Mouse (Mus musculus): ENCODE data around the gene Nipal1. TPM values are rescaled to one million over a fixed set of nuclear protein-coding genes. Genes with fewer than 3 reads are reported as not detected.

Nipal1 gene
- polyA plus RNA-seq, 1 experiment from 2014 or later, result 0.50 TPM

- 87% methylated on average over 9 of the region's 9 CpGs for WGBS
- no peaks in the 10 kb centered on the region for H3K9me3 ChIP-seq (ENCODE audit: control insufficient read depth, low read length)
- no peak overlapping the region for H3K4me3 ChIP-seq (ENCODE audit: low read depth, low read length)
- no peak overlapping the region for H3K4me2 ChIP-seq (ENCODE audit: low read depth, low read length)
- no peak for ATAC-seq (ENCODE audit: low read depth)
- H3K36me3 ChIP-seq (ENCODE audit: control insufficient read depth, insufficient read depth, low read length), result no peaks in the 10 kb centered on the region
- no peaks in the 10 kb centered on the region for H3K4me1 ChIP-seq (ENCODE audit: control insufficient read depth, insufficient read depth, low read length)
- no peak overlapping the region for H3K27ac ChIP-seq (ENCODE audit: low read depth, low read length)
- H3K27me3 ChIP-seq (ENCODE audit: control insufficient read depth, insufficient read depth, low read length), result no peaks in the 10 kb centered on the region
- no peak overlapping the region for H3K9ac ChIP-seq (replicated peaks; ENCODE audit: low read depth, low read length)
Measured at GRCm38 (mm10) chr5:72674994-72675542, 27.5 kb downstream of the Nipal1 start.

GRCm38 (mm10) chr5:72681451-72681850 is 33.9 kb downstream of the Nipal1 start:
- no peak for ATAC-seq (ENCODE audit: low read depth)
- Histone ChIP-seq H3K27ac (ENCODE audit: low read depth, low read length) (no peak overlapping the region), H3K4me2 (ENCODE audit: low read depth, low read length) (no peak overlapping the region), H3K4me3 (ENCODE audit: low read depth, low read length) (no peak overlapping the region), H3K4me1 (ENCODE audit: control insufficient read depth, insufficient read depth, low read length) (no peaks in the 10 kb centered on the region), H3K9me3 (ENCODE audit: control insufficient read depth, low read length) (no peaks in the 10 kb centered on the region), H3K36me3 (ENCODE audit: control insufficient read depth, insufficient read depth, low read length) (no peaks in the 10 kb centered on the region), H3K27me3 (ENCODE audit: control insufficient read depth, insufficient read depth, low read length) (no peaks in the 10 kb centered on the region), H3K9ac (replicated peaks; ENCODE audit: low read depth, low read length) (no peak overlapping the region)
- WGBS, result 89% methylated on average over 6 of the region's 6 CpGs

GRCm38 (mm10) chr5:72689556-72689955 is 42.0 kb downstream of the Nipal1 start:
- H3K4me1 ChIP-seq (ENCODE audit: control insufficient read depth, insufficient read depth, low read length), result no peaks in the 10 kb centered on the region
- no peaks in the 10 kb centered on the region for H3K27me3 ChIP-seq (ENCODE audit: control insufficient read depth, insufficient read depth, low read length)
- WGBS, result 92% methylated on average over 7 of the region's 7 CpGs
- no peak overlapping the region for H3K27ac ChIP-seq (ENCODE audit: low read depth, low read length)
- no peak for ATAC-seq (ENCODE audit: low read depth)
- no peak overlapping the region for H3K4me3 ChIP-seq (ENCODE audit: low read depth, low read length)
- H3K9ac ChIP-seq (replicated peaks; ENCODE audit: low read depth, low read length), result no peak overlapping the region
- no peaks in the 10 kb centered on the region for H3K36me3 ChIP-seq (ENCODE audit: control insufficient read depth, insufficient read depth, low read length)
- no peak overlapping the region for H3K4me2 ChIP-seq (ENCODE audit: low read depth, low read length)
- H3K9me3 ChIP-seq (ENCODE audit: control insufficient read depth, low read length), result no peaks in the 10 kb centered on the region

- no peaks in the 10 kb centered on the region for H3K9me3 ChIP-seq (ENCODE audit: control insufficient read depth, low read length)
- WGBS, result 78% methylated on average over 5 of the region's 5 CpGs
- ATAC-seq (ENCODE audit: low read depth), result no peak
Measured at GRCm38 (mm10) chr5:72690516-72690915, 42.9 kb downstream of the Nipal1 start.

GRCm38 (mm10) chr5:72694684-72695083 is 47.1 kb downstream of the Nipal1 start:
- no peaks in the 10 kb centered on the region for H3K27me3 ChIP-seq (ENCODE audit: control insufficient read depth, insufficient read depth, low read length)
- no peak for ATAC-seq (ENCODE audit: low read depth)
- H3K4me3 ChIP-seq (ENCODE audit: low read depth, low read length), result no peak overlapping the region
- H3K9me3 ChIP-seq (ENCODE audit: control insufficient read depth, low read length), result no peaks in the 10 kb centered on the region
- WGBS, result 79% methylated on average over 2 of the region's 2 CpGs
- H3K4me1 ChIP-seq (ENCODE audit: control insufficient read depth, insufficient read depth, low read length), result no peaks in the 10 kb centered on the region
- no peak overlapping the region for H3K27ac ChIP-seq (ENCODE audit: low read depth, low read length)
- no peak overlapping the region for H3K4me2 ChIP-seq (ENCODE audit: low read depth, low read length)
- H3K9ac ChIP-seq (replicated peaks; ENCODE audit: low read depth, low read length), result no peak overlapping the region
- H3K36me3 ChIP-seq (ENCODE audit: control insufficient read depth, insufficient read depth, low read length), result no peaks in the 10 kb centered on the region

More at GRCm38 (mm10) chr5:72690516-72690915, 42.9 kb downstream of the Nipal1 start:
- Histone ChIP-seq H3K27me3 (ENCODE audit: control insufficient read depth, insufficient read depth, low read length) (no peaks in the 10 kb centered on the region), H3K4me2 (ENCODE audit: low read depth, low read length) (no peak overlapping the region), H3K4me1 (ENCODE audit: control insufficient read depth, insufficient read depth, low read length) (no peaks in the 10 kb centered on the region), H3K36me3 (ENCODE audit: control insufficient read depth, insufficient read depth, low read length) (no peaks in the 10 kb centered on the region), H3K27ac (ENCODE audit: low read depth, low read length) (no peak overlapping the region), H3K9ac (replicated peaks; ENCODE audit: low read depth, low read length) (no peak overlapping the region), H3K4me3 (ENCODE audit: low read depth, low read length) (no peak overlapping the region)

GRCm38 (mm10) chr5:72696491-72696890 is 48.9 kb downstream of the Nipal1 start:
- Histone ChIP-seq H3K9ac (replicated peaks; ENCODE audit: low read depth, low read length) (no peak overlapping the region), H3K4me1 (ENCODE audit: control insufficient read depth, insufficient read depth, low read length) (no peaks in the 10 kb centered on the region), H3K27me3 (ENCODE audit: control insufficient read depth, insufficient read depth, low read length) (no peaks in the 10 kb centered on the region), H3K4me2 (ENCODE audit: low read depth, low read length) (no peak overlapping the region), H3K36me3 (ENCODE audit: control insufficient read depth, insufficient read depth, low read length) (no peaks in the 10 kb centered on the region), H3K9me3 (ENCODE audit: control insufficient read depth, low read length) (no peaks in the 10 kb centered on the region), H3K4me3 (ENCODE audit: low read depth, low read length) (no peak overlapping the region), H3K27ac (ENCODE audit: low read depth, low read length) (no peak overlapping the region)
- ATAC-seq (ENCODE audit: low read depth), result peak; percentile 34; the same call in 1 of the 2 replicates
- WGBS, result 54% methylated on average over 13 of the region's 13 CpGs

- Histone ChIP-seq H3K27me3 (ENCODE audit: control insufficient read depth, insufficient read depth, low read length) (no peaks in the 10 kb centered on the region), H3K9me3 (ENCODE audit: control insufficient read depth, low read length) (no peaks in the 10 kb centered on the region), H3K4me3 (ENCODE audit: low read depth, low read length) (no peak overlapping the region), H3K4me1 (ENCODE audit: control insufficient read depth, insufficient read depth, low read length) (no peaks in the 10 kb centered on the region), H3K36me3 (ENCODE audit: control insufficient read depth, insufficient read depth, low read length) (no peaks in the 10 kb centered on the region), H3K9ac (replicated peaks; ENCODE audit: low read depth, low read length) (no peak overlapping the region), H3K27ac (ENCODE audit: low read depth, low read length) (no peak overlapping the region), H3K4me2 (ENCODE audit: low read depth, low read length) (no peak overlapping the region)
- ATAC-seq (ENCODE audit: low read depth), result no peak
- WGBS, result 58% methylated on average over 3 of the region's 3 CpGs
Measured at GRCm38 (mm10) chr5:72698343-72698742, 50.7 kb downstream of the Nipal1 start.

- H3K4me3 ChIP-seq (ENCODE audit: low read depth, low read length), result no peak overlapping the region
- ATAC-seq (ENCODE audit: low read depth), result no peak
- no peak overlapping the region for H3K27ac ChIP-seq (ENCODE audit: low read depth, low read length)
- H3K27me3 ChIP-seq (ENCODE audit: control insufficient read depth, insufficient read depth, low read length), result no peaks in the 10 kb centered on the region
- no peaks in the 10 kb centered on the region for H3K36me3 ChIP-seq (ENCODE audit: control insufficient read depth, insufficient read depth, low read length)
- no peaks in the 10 kb centered on the region for H3K9me3 ChIP-seq (ENCODE audit: control insufficient read depth, low read length)
- H3K4me2 ChIP-seq (ENCODE audit: low read depth, low read length), result no peak overlapping the region
- no peak overlapping the region for H3K9ac ChIP-seq (replicated peaks; ENCODE audit: low read depth, low read length)
- no peaks in the 10 kb centered on the region for H3K4me1 ChIP-seq (ENCODE audit: control insufficient read depth, insufficient read depth, low read length)
- 74% methylated on average over 7 of the region's 7 CpGs for WGBS
Measured at GRCm38 (mm10) chr5:72698818-72699499, 51.4 kb downstream of the Nipal1 start.

GRCm38 (mm10) chr5:72699500-72699818 is 51.9 kb downstream of the Nipal1 start:
- Histone ChIP-seq H3K27ac (ENCODE audit: low read depth, low read length) (no peak overlapping the region), H3K9ac (replicated peaks; ENCODE audit: low read depth, low read length) (no peak overlapping the region), H3K36me3 (ENCODE audit: control insufficient read depth, insufficient read depth, low read length) (no peaks in the 10 kb centered on the region), H3K9me3 (ENCODE audit: control insufficient read depth, low read length) (no peaks in the 10 kb centered on the region), H3K4me2 (ENCODE audit: low read depth, low read length) (no peak overlapping the region), H3K4me1 (ENCODE audit: control insufficient read depth, insufficient read depth, low read length) (no peaks in the 10 kb centered on the region), H3K4me3 (ENCODE audit: low read depth, low read length) (no peak overlapping the region), H3K27me3 (ENCODE audit: control insufficient read depth, insufficient read depth, low read length) (no peaks in the 10 kb centered on the region)
- ATAC-seq (ENCODE audit: low read depth), result no peak
- 72% methylated on average over 2 of the region's 2 CpGs for WGBS

Data from neural tube, embryonic 14.5 days (tissue).